Mouse (Mus musculus) kidney, embryonic 14.5 days (tissue): Measurements from ENCODE around the gene Eif4enif1. TPM values are rescaled to one million over a fixed set of nuclear protein-coding genes. Genes with fewer than 3 reads are reported as not detected.
A peak's percentile ranks its signal among the peaks of the same experiment; 100 is the strongest.

Experiments used
- ATAC-seq: fragments of 200-750 bp; cut with Nextera tagmentation; 2 replicates; pipeline ENCODE4 v1.8.0; 2017; ENCODE audit warnings: moderate number of reproducible peaks, mild to moderate bottlenecking, moderate TSS enrichment, moderate library complexity; ENCODE audit not compliant: low FRiP score, low TSS enrichment
- H3K27ac ChIP-seq: fragments of 300-500 bp; sonication (generic); 2 replicates; pipeline ENCODE4 v1.5.1; 2014; ENCODE audit warnings: low read depth, mild to moderate bottlenecking, low read length, moderate library complexity, mixed read lengths
- H3K27me3 ChIP-seq: fragments of 300-500 bp; sonication (generic); 2 replicates; pipeline ENCODE4 v1.6.1; 2014; ENCODE audit warnings: mild to moderate bottlenecking, low read length; ENCODE audit not compliant: control insufficient read depth, insufficient read depth
- H3K36me3 ChIP-seq: fragments of 300-500 bp; sonication (generic); 2 replicates; pipeline ENCODE4 v1.6.1; 2014; ENCODE audit warnings: low read length, mixed read lengths; ENCODE audit not compliant: control insufficient read depth, insufficient read depth
- H3K4me1 ChIP-seq: fragments of 300-500 bp; sonication (generic); 2 replicates; pipeline ENCODE4 v1.6.1; 2014; ENCODE audit warnings: low read length, mixed read lengths; ENCODE audit not compliant: control insufficient read depth, insufficient read depth
- H3K4me2 ChIP-seq: fragments of 300-500 bp; sonication (generic); replicated peaks from 2 replicates; pipeline ENCODE4 v1.6.1; 2014; ENCODE audit warnings: low read depth, mild to moderate bottlenecking, low read length
- H3K4me3 ChIP-seq: fragments of 300-500 bp; sonication (generic); 2 replicates; pipeline ENCODE4 v1.5.1; 2014; ENCODE audit warnings: mild to moderate bottlenecking, low read length
- H3K9ac ChIP-seq: fragments of 300-500 bp; sonication (generic); 2 replicates; pipeline ENCODE4 v1.6.1; 2014; ENCODE audit warnings: low read depth, mild to moderate bottlenecking, low read length, moderate library complexity
- H3K9me3 ChIP-seq: fragments of 300-500 bp; sonication (generic); 2 replicates; pipeline ENCODE4 v1.6.1; 2016; ENCODE audit warnings: low read length; ENCODE audit not compliant: control insufficient read depth
- WGBS: fragments of 180-500 bp; shearing (Covaris S2); extraction: QIAGEN DNeasy Blood & Tissue Kit; methylation state at CpG from one replicate; pipeline ENCODE4 v1.1.7; 2014; 5-methylcytosine and 5-hydroxymethylcytosine counted together
- polyA plus RNA-seq: library from polyadenylated mRNA; unstranded; fragments of >200 nt; fragmentation: Nextera tagmentation; extraction: Ambion mirVana; gene quantifications from 2 replicates; pipeline ENCODE4 v1.2.1, GENCODE M21; 2014

Eif4enif1 gene
- polyA plus RNA-seq, 1 experiment from 2014 or later, result 65.8 TPM

DNA sequence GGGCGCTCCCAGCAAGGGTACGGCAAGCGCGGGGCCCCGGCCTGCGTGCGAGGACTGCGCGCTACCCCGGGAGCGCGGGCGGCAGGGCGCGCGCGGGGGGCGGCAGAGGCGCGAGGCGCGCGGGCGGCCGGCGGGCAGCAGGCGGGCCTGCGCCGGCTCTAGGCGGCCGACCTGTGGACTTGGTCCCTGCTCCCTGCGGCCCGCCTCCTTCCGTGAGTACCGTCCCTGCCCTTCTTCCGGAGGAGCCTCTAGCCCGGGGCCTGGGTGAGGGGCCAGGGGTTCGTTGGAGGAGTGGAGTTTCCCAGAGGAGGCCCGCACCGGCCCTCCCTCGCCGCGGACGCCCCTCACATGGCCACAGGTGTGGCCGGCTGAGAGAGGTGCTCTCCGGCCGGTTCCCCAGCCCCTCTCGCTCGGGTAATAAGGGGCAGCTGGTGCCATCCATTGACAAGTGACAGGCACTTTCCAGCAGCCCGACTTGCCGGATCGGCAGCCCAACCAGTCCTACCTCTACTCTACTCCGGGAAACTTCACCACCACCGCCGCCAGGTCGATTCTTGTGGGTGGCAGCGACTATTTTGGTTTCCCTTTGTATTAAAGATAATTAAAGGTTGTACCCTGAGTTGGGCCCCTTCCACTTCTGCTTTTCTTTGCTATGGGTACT, 719 bp downstream of the Eif4enif1 start:
- Histone ChIP-seq H3K27ac (no peak overlapping the region), H3K9me3 (no peaks in the 10 kb centered on the region), H3K4me2 (peak overlapping the region; percentile 16), H3K4me1 (no peaks in the 10 kb centered on the region), H3K9ac (peak overlapping the region; percentile 50), H3K36me3 (peaks cover 25% of the 10 kb centered on the region), H3K4me3 (peak overlapping the region; percentile 35), H3K27me3 (no peaks in the 10 kb centered on the region)
- under 1% methylated on average over 31 of the region's 57 CpGs for WGBS
- peak; percentile 56 for ATAC-seq

DNA sequence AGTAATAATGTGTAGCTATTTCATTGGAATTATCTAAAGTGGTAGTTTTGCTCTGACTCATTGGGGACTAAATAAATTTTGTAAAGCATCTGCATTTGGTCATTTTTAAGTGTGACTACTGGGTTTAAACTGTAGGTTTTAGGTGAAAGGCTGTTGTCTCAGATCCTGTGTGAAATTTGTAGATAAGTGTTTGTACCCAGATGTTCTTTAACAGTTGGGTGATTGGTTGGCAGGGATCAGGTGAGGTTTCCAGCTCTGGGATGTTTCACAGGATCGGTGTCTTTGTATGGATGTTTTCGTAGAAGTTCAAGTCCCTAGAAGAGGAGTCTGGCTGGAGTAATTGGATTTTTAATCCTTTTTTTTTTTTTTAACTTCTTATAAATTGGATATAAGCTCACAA, 1.6 kb downstream of the Eif4enif1 start:
- Histone ChIP-seq H3K9ac (no peak overlapping the region), H3K27ac (no peak overlapping the region), H3K4me2 (peak overlapping the region; percentile 16), H3K36me3 (peaks cover 31% of the 10 kb centered on the region), H3K4me1 (no peaks in the 10 kb centered on the region), H3K4me3 (peak overlapping the region; percentile 35; the same call in 1 of the 2 replicates), H3K27me3 (no peaks in the 10 kb centered on the region), H3K9me3 (no peaks in the 10 kb centered on the region)
- ATAC-seq, result no peak
- WGBS, result 89% methylated on average over 2 of the region's 2 CpGs

DNA sequence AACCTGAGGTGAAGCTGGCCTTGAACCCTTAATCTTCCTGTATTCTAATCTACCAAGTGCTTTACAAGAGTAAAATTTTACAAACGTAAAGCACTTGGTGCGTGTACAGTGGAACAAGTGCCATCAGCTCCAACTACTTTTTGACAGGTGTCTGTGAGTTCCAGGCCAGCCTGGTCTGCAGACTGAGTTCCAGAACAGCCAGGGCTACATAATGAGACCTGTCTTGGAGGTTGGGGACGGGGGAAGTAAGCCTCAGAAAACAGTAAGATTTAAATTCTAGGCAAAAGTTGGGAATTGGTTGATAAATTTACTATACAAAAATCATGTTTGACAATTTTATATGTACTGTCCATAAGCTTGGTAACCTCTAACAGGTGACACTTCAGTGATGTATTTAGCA, 3.0 kb downstream of the Eif4enif1 start:
- ATAC-seq, result no peak
- H3K27ac ChIP-seq, result no peak overlapping the region
- peaks cover 43% of the 10 kb centered on the region for H3K36me3 ChIP-seq
- WGBS, result 93% methylated on average over 3 of the region's 3 CpGs
- H3K4me3 ChIP-seq, result no peak overlapping the region
- H3K4me2 ChIP-seq, result no peak overlapping the region
- no peaks in the 10 kb centered on the region for H3K27me3 ChIP-seq
- no peak overlapping the region for H3K9ac ChIP-seq
- H3K4me1 ChIP-seq, result no peaks in the 10 kb centered on the region
- no peaks in the 10 kb centered on the region for H3K9me3 ChIP-seq

DNA sequence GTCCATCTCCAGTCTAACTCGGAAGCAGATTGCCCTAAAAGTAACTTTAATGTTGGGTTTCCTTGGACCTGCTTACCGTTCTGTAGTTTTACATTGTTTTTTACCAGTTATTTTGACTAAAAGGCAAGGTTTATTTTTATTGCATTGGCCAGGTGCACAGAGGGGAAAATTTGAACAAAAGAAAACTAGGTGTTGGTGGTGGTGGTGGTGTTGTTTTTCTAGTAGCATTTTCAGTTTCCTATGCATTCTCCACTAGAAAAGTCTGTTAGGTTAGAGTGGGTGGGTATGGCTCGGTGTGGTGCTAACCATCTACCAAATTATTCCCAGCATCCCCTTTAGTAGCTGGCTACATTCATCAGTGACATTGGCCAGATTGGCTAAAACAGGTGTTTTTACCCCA, 4.6 kb downstream of the Eif4enif1 start:
- no peaks in the 10 kb centered on the region for H3K4me1 ChIP-seq
- no peak overlapping the region for H3K4me3 ChIP-seq
- no peak for ATAC-seq
- WGBS, result 97% methylated on average over 3 of the region's 3 CpGs
- H3K27me3 ChIP-seq, result no peaks in the 10 kb centered on the region
- no peak overlapping the region for H3K4me2 ChIP-seq
- H3K27ac ChIP-seq, result no peak overlapping the region
- peaks cover 51% of the 10 kb centered on the region for H3K36me3 ChIP-seq
- H3K9ac ChIP-seq, result no peak overlapping the region
- H3K9me3 ChIP-seq, result no peaks in the 10 kb centered on the region

DNA sequence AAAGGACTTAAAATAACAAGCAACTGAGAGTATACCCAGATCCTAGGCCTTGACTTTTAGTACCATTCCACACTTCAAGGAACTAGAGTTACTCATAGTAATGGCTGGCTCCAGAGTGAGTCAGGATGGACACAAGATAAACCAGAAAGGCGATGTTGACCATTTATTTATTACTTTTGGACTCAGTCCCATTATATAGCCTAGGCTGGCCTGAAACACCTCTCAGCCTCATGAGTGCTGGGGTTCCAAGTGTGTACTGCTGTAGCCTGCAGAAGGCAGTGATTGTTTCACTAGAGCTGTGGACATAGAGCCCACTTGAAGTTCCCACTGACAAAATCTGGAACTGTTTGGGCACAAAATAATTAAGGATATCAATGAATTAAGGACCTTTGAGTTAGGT, 10.3 kb downstream of the Eif4enif1 start:
- Histone ChIP-seq H3K4me2 (no peak overlapping the region), H3K9ac (no peak overlapping the region), H3K9me3 (no peaks in the 10 kb centered on the region), H3K4me1 (no peaks in the 10 kb centered on the region), H3K36me3 (peaks cover 71% of the 10 kb centered on the region), H3K27ac (no peak overlapping the region), H3K27me3 (no peaks in the 10 kb centered on the region), H3K4me3 (no peak overlapping the region)
- no peak for ATAC-seq
- WGBS, result 78% methylated on average over 1 of the region's 1 CpGs

DNA sequence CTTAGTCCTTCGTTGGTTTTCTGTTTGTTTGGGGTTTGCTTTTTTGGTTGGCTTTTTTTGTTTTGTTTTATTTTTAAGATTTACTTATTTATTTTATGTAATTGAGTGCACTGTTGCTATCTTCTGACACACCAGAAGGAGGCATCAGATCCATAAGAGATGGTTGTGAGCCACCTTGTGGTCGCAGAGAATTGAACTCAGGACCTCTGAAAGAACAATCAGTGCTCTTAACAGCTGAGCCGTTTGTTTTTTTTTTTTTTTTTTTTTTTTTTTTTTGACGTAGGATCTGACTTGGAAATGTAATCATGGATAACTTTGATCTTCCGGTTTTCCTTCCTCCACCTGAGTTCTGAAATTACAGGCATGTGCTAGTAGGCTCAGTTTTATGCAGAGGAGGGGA, 20.9 kb downstream of the Eif4enif1 start:
- 71% methylated on average over 5 of the region's 5 CpGs for WGBS
- no peak overlapping the region for H3K9ac ChIP-seq
- H3K27ac ChIP-seq, result no peak overlapping the region
- no peak overlapping the region for H3K4me3 ChIP-seq
- no peak for ATAC-seq
- no peaks in the 10 kb centered on the region for H3K9me3 ChIP-seq
- H3K27me3 ChIP-seq, result no peaks in the 10 kb centered on the region
- H3K4me1 ChIP-seq, result no peaks in the 10 kb centered on the region
- peaks cover 79% of the 10 kb centered on the region for H3K36me3 ChIP-seq
- H3K4me2 ChIP-seq, result no peak overlapping the region

DNA sequence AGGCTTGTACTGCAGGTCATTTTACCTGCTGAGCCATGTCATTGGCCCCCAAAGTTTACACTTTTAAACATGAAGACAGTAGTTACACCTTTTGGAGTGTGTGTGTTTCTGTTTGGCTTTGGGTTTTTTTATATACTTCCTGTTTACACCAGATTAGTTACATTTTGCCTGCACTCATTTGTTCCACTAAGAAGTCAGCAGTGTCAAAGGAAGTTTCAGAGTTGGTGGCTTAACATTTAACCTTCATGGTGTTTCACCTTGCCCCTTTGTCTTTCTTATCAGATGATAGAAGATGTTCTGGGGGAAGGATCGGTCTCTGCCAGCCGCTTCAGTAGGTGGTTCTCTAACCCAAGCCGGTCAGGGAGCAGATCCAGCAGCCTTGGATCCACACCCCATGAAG, 24.9 kb downstream of the Eif4enif1 start:
- no peak overlapping the region for H3K4me3 ChIP-seq
- no peaks in the 10 kb centered on the region for H3K9me3 ChIP-seq
- no peak for ATAC-seq
- 97% methylated on average over 3 of the region's 3 CpGs for WGBS
- no peak overlapping the region for H3K4me2 ChIP-seq
- no peak overlapping the region for H3K27ac ChIP-seq
- H3K36me3 ChIP-seq, result peaks cover 84% of the 10 kb centered on the region
- H3K27me3 ChIP-seq, result no peaks in the 10 kb centered on the region
- H3K4me1 ChIP-seq, result no peaks in the 10 kb centered on the region
- H3K9ac ChIP-seq, result no peak overlapping the region

DNA sequence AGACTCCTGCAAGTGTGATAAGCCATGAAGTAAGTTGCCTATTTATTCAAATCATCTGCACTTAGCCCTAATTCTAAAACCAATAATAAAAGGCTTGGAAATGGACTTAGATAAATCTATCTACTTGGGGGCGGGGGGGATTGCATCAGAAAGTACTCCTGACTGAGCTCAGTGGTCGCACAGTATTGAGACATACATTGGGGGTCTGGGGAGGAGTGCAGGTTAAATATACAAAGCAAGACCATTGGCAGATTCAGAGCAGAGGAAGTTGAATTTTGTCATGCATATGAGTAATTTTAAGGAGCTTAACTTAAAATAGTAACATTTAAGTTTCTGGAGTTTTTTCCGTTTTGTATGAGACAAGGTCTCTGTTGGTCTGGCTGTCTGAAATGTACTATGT, 30.1 kb downstream of the Eif4enif1 start:
- no peak overlapping the region for H3K4me2 ChIP-seq
- no peak overlapping the region for H3K27ac ChIP-seq
- 92% methylated on average over 3 of the region's 3 CpGs for WGBS
- H3K4me3 ChIP-seq, result no peak overlapping the region
- no peak overlapping the region for H3K9ac ChIP-seq
- no peaks in the 10 kb centered on the region for H3K27me3 ChIP-seq
- no peaks in the 10 kb centered on the region for H3K4me1 ChIP-seq
- peaks cover 81% of the 10 kb centered on the region for H3K36me3 ChIP-seq
- ATAC-seq, result no peak
- no peaks in the 10 kb centered on the region for H3K9me3 ChIP-seq

DNA sequence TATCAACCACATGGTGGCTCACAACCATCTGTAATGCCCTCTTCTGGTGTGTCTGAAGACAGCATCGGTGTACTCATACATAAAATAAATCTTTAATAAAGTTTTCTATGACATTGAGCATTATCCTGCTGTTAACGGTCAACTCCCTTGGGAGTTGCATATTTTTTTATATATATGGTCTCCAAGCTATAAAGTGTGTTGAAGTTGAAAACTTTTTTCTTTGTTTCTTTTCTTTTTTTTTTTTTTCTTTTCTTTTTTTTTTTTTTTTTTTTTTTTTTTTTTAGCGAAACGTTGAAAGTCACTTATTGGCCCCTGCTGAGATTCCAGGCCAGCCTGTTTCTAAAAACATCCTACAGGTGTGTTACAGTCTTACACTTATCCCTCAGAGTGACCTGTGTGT, 31.5 kb downstream of the Eif4enif1 start:
- H3K27me3 ChIP-seq, result no peaks in the 10 kb centered on the region
- 88% methylated on average over 4 of the region's 4 CpGs for WGBS
- H3K9me3 ChIP-seq, result no peaks in the 10 kb centered on the region
- H3K36me3 ChIP-seq, result peaks cover 82% of the 10 kb centered on the region
- H3K4me3 ChIP-seq, result no peak overlapping the region
- no peak overlapping the region for H3K9ac ChIP-seq
- H3K4me1 ChIP-seq, result no peaks in the 10 kb centered on the region
- no peak overlapping the region for H3K4me2 ChIP-seq
- ATAC-seq, result no peak
- no peak overlapping the region for H3K27ac ChIP-seq
